Mouse (Mus musculus) MEL (cell line): Measurements from ENCODE around the gene Flad1. TPM values are rescaled to one million over a fixed set of nuclear protein-coding genes. Genes with fewer than 3 reads are reported as not detected.
A peak's percentile ranks its signal among the peaks of the same experiment; 100 is the strongest.

Experiments
- DNase-seq: peaks from one replicate; pipeline ENCODE4 v3.0.0; 2011; ENCODE audit warnings: low read depth, low spot score
- H3K27ac ChIP-seq: 2 replicates; pipeline ENCODE4 v1.5.1; 2012; ENCODE audit warnings: low read depth, mild to moderate bottlenecking, control low read depth, low read length, moderate library complexity; ENCODE audit not compliant: control insufficient read depth
- H3K27me3 ChIP-seq, 2 experiments: fragments of 150-350 bp in 1 of 2; sonication (generic) in 1 of 2; 2 replicates each; pipeline ENCODE4 v1.6.1; 2012; ENCODE audit warnings: low read length in 2 of 2, mild to moderate bottlenecking in 2 of 2, improper control_type of control experiment in 1 of 2, moderate library complexity in 1 of 2; ENCODE audit not compliant: insufficient read depth in 2 of 2, control insufficient read depth in 1 of 2
- H3K36me3 ChIP-seq, 2 experiments: 2 replicates each; pipeline ENCODE4 v1.6.1; 2012 to 2014; ENCODE audit warnings: low read length in 2 of 2, improper control_type of control experiment in 1 of 2, inconsistent platforms in 1 of 2, mild to moderate bottlenecking in 1 of 2; ENCODE audit not compliant: insufficient read depth in 2 of 2, control insufficient read depth in 1 of 2
- H3K4me1 ChIP-seq, 2 experiments: fragments of 150-350 bp in 1 of 2; sonication (generic) in 1 of 2; 2 replicates each; pipeline ENCODE4 v1.6.1; 2012; ENCODE audit warnings: low read length in 2 of 2, improper control_type of control experiment in 1 of 2, mild to moderate bottlenecking in 1 of 2; ENCODE audit not compliant: insufficient read depth in 2 of 2, control insufficient read depth in 1 of 2
- H3K4me3 ChIP-seq, 2 experiments: fragments of 150-350 bp in 1 of 2; sonication (generic) in 1 of 2; 2 replicates each; pipeline ENCODE4 v1.5.1; 2012; ENCODE audit warnings: low read depth in 2 of 2, low read length in 2 of 2, mild to moderate bottlenecking in 2 of 2, moderate library complexity in 2 of 2, control low read depth in 1 of 2, improper control_type of control experiment in 1 of 2; ENCODE audit not compliant: control insufficient read depth in 1 of 2, insufficient read depth in 1 of 2
- H3K79me2 ChIP-seq: 2 replicates; pipeline ENCODE4 v1.6.1; 2012; ENCODE audit warnings: mild to moderate bottlenecking, low read length, moderate library complexity; ENCODE audit not compliant: control insufficient read depth, poor library complexity, insufficient read depth
- H3K9ac ChIP-seq: 2 replicates; pipeline ENCODE4 v1.6.1; 2012; ENCODE audit warnings: low read depth, mild to moderate bottlenecking, control low read depth, low read length, moderate library complexity; ENCODE audit not compliant: control insufficient read depth, poor library complexity, severe bottlenecking
- H3K9me3 ChIP-seq: fragments of 150-350 bp; sonication (generic); replicated peaks from 2 replicates; pipeline ENCODE4 v1.6.1; 2012; ENCODE audit warnings: mild to moderate bottlenecking, low read length, improper control_type of control experiment, moderate library complexity; ENCODE audit not compliant: insufficient read depth
- BHLHE40 ChIP-seq: IDR thresholded peaks from 2 replicates; pipeline ENCODE4 v1.6.1; 2012; ENCODE audit warnings: low read depth, mild to moderate bottlenecking, inconsistent platforms, low read length, improper control_type of control experiment, borderline replicate concordance
- CHD1 ChIP-seq: IDR thresholded peaks from 2 replicates; pipeline ENCODE4 v1.6.1; 2012; ENCODE audit warnings: low read depth, mild to moderate bottlenecking, inconsistent platforms, low read length, improper control_type of control experiment
- CTCF ChIP-seq, 3 experiments: IDR thresholded peaks in 2 of 3; conservative IDR thresholded peaks in 1 of 3; 2 replicates each; pipeline ENCODE4 v1.5.1; 2011 to 2012; ENCODE audit warnings: low read length in 3 of 3, low read depth in 2 of 3, mild to moderate bottlenecking in 2 of 3, improper control_type of control experiment in 1 of 3, inconsistent platforms in 1 of 3, mixed read lengths in 1 of 3, moderate library complexity in 1 of 3; ENCODE audit not compliant: control insufficient read depth in 1 of 3, insufficient read depth in 1 of 3, poor library complexity in 1 of 3, severe bottlenecking in 1 of 3
- EP300 ChIP-seq, 2 experiments: IDR thresholded peaks; 2 replicates each; pipeline ENCODE4 v1.6.1; 2011; ENCODE audit warnings: improper control_type of control experiment in 2 of 2, low read length in 2 of 2, low read depth in 1 of 2, mild to moderate bottlenecking in 1 of 2
- ETS1 ChIP-seq: IDR thresholded peaks from 2 replicates; pipeline ENCODE4 v1.6.1; 2012; ENCODE audit warnings: low read depth, mild to moderate bottlenecking, inconsistent platforms, low read length, improper control_type of control experiment, moderate library complexity
- GABPA ChIP-seq: IDR thresholded peaks from 2 replicates; pipeline ENCODE4 v1.6.1; 2012; ENCODE audit warnings: low read depth, mild to moderate bottlenecking, inconsistent platforms, low read length, improper control_type of control experiment, moderate library complexity
- GATA1 ChIP-seq: IDR thresholded peaks from 2 replicates; pipeline ENCODE4 v1.6.1; 2011; ENCODE audit warnings: low read depth, low read length, improper control_type of control experiment
- HCFC1 ChIP-seq: IDR thresholded peaks from 2 replicates; pipeline ENCODE4 v1.6.1; 2012; ENCODE audit warnings: low read depth, mild to moderate bottlenecking, inconsistent platforms, low read length, improper control_type of control experiment, moderate library complexity
- JUND ChIP-seq: IDR thresholded peaks from 2 replicates; pipeline ENCODE4 v1.6.1; 2011; ENCODE audit warnings: low read depth, mild to moderate bottlenecking, improper control_type of control experiment, low read length
- KAT2A ChIP-seq: conservative IDR thresholded peaks from 2 replicates; pipeline ENCODE4 v1.6.1; 2012; ENCODE audit warnings: low read depth, low read length, improper control_type of control experiment, inconsistent platforms
- MAFK ChIP-seq: IDR thresholded peaks from 2 replicates; pipeline ENCODE4 v1.6.1; 2011; ENCODE audit warnings: low read depth, mild to moderate bottlenecking, low read length, improper control_type of control experiment, borderline replicate concordance
- MAX ChIP-seq: IDR thresholded peaks from 2 replicates; pipeline ENCODE4 v1.6.1; 2011; ENCODE audit warnings: low read length, improper control_type of control experiment
- MAZ ChIP-seq: IDR thresholded peaks from 2 replicates; pipeline ENCODE4 v1.6.1; 2012; ENCODE audit warnings: low read depth, mild to moderate bottlenecking, inconsistent platforms, low read length, improper control_type of control experiment
- MEF2A ChIP-seq: IDR thresholded peaks from 2 replicates; pipeline ENCODE4 v1.6.1; 2014; ENCODE audit warnings: low read depth, mild to moderate bottlenecking, inconsistent platforms, low read length, improper control_type of control experiment; ENCODE audit not compliant: poor library complexity, insufficient replicate concordance, severe bottlenecking; ENCODE audit errors: extremely low read depth
- MYB ChIP-seq: IDR thresholded peaks from 2 replicates; pipeline ENCODE4 v1.6.1; 2011; ENCODE audit warnings: mild to moderate bottlenecking, low read depth, low read length, improper control_type of control experiment
- MYC ChIP-seq: IDR thresholded peaks from 2 replicates; pipeline ENCODE4 v1.6.1; 2011; ENCODE audit warnings: low read depth, mild to moderate bottlenecking, low read length, improper control_type of control experiment, moderate library complexity
- NELFE ChIP-seq: IDR thresholded peaks from 2 replicates; pipeline ENCODE4 v1.6.1; 2011; ENCODE audit warnings: low read depth, low read length, improper control_type of control experiment
- NRF1 ChIP-seq: IDR thresholded peaks from 2 replicates; pipeline ENCODE4 v1.6.1; 2014; ENCODE audit warnings: low read depth, mild to moderate bottlenecking, inconsistent platforms, low read length, improper control_type of control experiment, moderate library complexity; ENCODE audit not compliant: poor library complexity, insufficient read depth, severe bottlenecking
- POLR2A ChIP-seq, 2 experiments: IDR thresholded peaks; 2 replicates each; pipeline ENCODE4 v1.6.1; 2011 to 2012; ENCODE audit warnings: low read length in 2 of 2, mild to moderate bottlenecking in 2 of 2, control low read depth in 1 of 2, improper control_type of control experiment in 1 of 2, low read depth in 1 of 2, moderate library complexity in 1 of 2; ENCODE audit not compliant: control insufficient read depth in 1 of 2, insufficient read depth in 1 of 2, poor library complexity in 1 of 2
- POLR2AphosphoS2 ChIP-seq: IDR thresholded peaks from 2 replicates; pipeline ENCODE4 v1.6.1; 2011; ENCODE audit warnings: low read length, improper control_type of control experiment
- POLR2AphosphoS5 ChIP-seq: IDR thresholded peaks from 2 replicates; pipeline ENCODE4 v1.6.1; 2012; ENCODE audit warnings: low read depth, borderline replicate concordance, mild to moderate bottlenecking, inconsistent platforms, low read length, moderate library complexity, mixed read lengths
- RAD21 ChIP-seq: IDR thresholded peaks from 2 replicates; pipeline ENCODE4 v1.6.1; 2011; ENCODE audit warnings: mild to moderate bottlenecking, low read depth, low read length, improper control_type of control experiment
- RCOR1 ChIP-seq: IDR thresholded peaks from 2 replicates; pipeline ENCODE4 v1.6.1; 2012; ENCODE audit warnings: low read depth, mild to moderate bottlenecking, inconsistent platforms, low read length, improper control_type of control experiment
- SIN3A ChIP-seq: IDR thresholded peaks from 2 replicates; pipeline ENCODE4 v1.6.1; 2012; ENCODE audit warnings: low read length, improper control_type of control experiment, inconsistent platforms
- SMC3 ChIP-seq: IDR thresholded peaks from 2 replicates; pipeline ENCODE4 v1.6.1; 2011; ENCODE audit warnings: low read depth, low read length, improper control_type of control experiment
- TAL1 ChIP-seq: IDR thresholded peaks from 2 replicates; pipeline ENCODE4 v1.6.1; 2012; ENCODE audit warnings: mild to moderate bottlenecking, inconsistent platforms, low read length, moderate library complexity, mixed read lengths
- TBP ChIP-seq: IDR thresholded peaks from 2 replicates; pipeline ENCODE4 v1.8.0; 2011; ENCODE audit warnings: low read depth, low read length, improper control_type of control experiment
- TCF12 ChIP-seq: IDR thresholded peaks from 2 replicates; pipeline ENCODE4 v1.6.1; 2014; ENCODE audit warnings: low read depth, mild to moderate bottlenecking, inconsistent platforms, low read length, improper control_type of control experiment, moderate library complexity
- UBTF ChIP-seq: IDR thresholded peaks from 2 replicates; pipeline ENCODE4 v1.6.1; 2012; ENCODE audit warnings: low read depth, mild to moderate bottlenecking, inconsistent platforms, low read length, improper control_type of control experiment, moderate library complexity, borderline replicate concordance; ENCODE audit not compliant: insufficient read depth
- USF1 ChIP-seq: IDR thresholded peaks from 2 replicates; pipeline ENCODE4 v1.6.1; 2014; ENCODE audit warnings: low read depth, mild to moderate bottlenecking, inconsistent platforms, low read length, improper control_type of control experiment, moderate library complexity
- ZC3H11A ChIP-seq: IDR thresholded peaks from 2 replicates; pipeline ENCODE4 v1.6.1; 2012; ENCODE audit warnings: low read depth, mild to moderate bottlenecking, inconsistent platforms, low read length, improper control_type of control experiment
- ZKSCAN1 ChIP-seq: IDR thresholded peaks from 2 replicates; pipeline ENCODE4 v1.6.1; 2012; ENCODE audit warnings: low read depth, mild to moderate bottlenecking, inconsistent platforms, low read length, improper control_type of control experiment, moderate library complexity
- ZMIZ1 ChIP-seq: IDR thresholded peaks from 2 replicates; pipeline ENCODE4 v1.6.1; 2012; ENCODE audit warnings: low read depth, mild to moderate bottlenecking, inconsistent platforms, low read length, improper control_type of control experiment, moderate library complexity
- ZNF384 ChIP-seq: IDR thresholded peaks from 2 replicates; pipeline ENCODE4 v1.6.1; 2012; ENCODE audit warnings: low read depth, mild to moderate bottlenecking, inconsistent platforms, low read length, improper control_type of control experiment
- polyA plus RNA-seq, 2 experiments: library from polyadenylated mRNA; stranded (reverse) in 1 of 2; unstranded in 1 of 2; fragments of >175 nt in 1 of 2; fragments of >200 nt in 1 of 2; gene quantifications; 2 replicates each; pipeline versions ENCODE4 v1.2.1 to v1.2.4; 2012; ENCODE audit warnings: low replicate concordance in 2 of 2, low read depth in 1 of 2; ENCODE audit not compliant: insufficient read length in 2 of 2, insufficient read depth in 1 of 2, missing spikeins in 1 of 2
- total RNA-seq: library from RNA; depleted of rRNA; stranded (reverse); fragments of 300-350 nt; gene quantifications from 2 replicates; pipeline ENCODE4 v1.2.3, GENCODE M21; 2012

The Flad1 gene
- total and polyA plus RNA-seq, 3 experiments = 42.9 to 54.2 TPM; not detected in 1

DNA sequence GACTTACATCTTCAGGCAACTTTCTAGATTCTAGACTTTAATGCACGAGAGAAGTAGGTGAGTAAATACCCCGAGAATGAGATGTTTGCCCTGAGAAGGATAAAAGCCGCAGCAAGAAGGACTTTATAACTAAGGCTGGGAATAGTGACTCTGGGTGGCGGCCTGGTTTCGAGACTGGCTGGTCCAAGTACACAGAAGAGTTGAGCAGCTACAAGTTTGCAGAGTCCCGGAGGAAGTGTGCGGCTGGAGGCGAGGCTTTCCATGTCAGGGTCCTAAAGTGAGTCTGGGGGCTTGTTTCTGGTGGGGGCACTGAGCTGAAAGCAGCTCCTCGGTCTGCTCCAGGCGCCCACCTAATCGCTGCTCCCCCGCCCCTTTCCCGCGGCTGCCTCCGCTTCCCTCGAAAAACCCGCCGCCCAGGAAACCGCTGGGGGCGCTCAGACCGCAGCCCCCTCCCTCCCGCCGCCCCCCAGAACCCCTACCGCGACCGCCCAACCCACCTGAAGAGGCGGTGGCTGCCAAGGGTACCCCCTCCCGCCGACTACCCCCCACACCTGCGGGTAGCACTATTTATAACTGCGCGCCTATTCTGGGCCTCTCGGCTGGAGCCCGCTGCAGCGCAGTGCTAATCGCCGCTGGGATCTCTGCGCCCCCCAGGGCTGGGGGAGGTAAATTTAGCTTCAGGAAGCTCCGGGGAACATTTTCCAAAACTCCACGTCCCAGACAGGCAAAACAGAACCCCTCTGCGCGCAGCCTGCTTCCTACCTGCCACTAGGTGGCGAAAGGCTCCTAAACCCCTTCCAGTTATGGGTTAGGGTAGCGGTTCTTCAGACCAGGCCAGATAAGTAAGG lies 15.6 kb downstream of the Flad1 start:
- peaks cover 16% of the 10 kb centered on the region for H3K79me2 ChIP-seq
- H3K27ac ChIP-seq = peak overlapping the region; percentile 75
- H3K9me3 ChIP-seq = no peaks in the 10 kb centered on the region
- no peaks in the 10 kb centered on the region for H3K27me3 ChIP-seq
- H3K36me3 ChIP-seq = peaks cover 2 to 6% of the 10 kb centered on the region in 2 experiments; a peak in 3 of 4 replicates
- H3K4me3 ChIP-seq = peak overlapping the region; percentile 75 to 78
- H3K4me1 ChIP-seq = peaks cover 7 to 13% of the 10 kb centered on the region in 2 experiments
- DNase-seq = peak; percentile 91
- H3K9ac ChIP-seq = peak overlapping the region; percentile 73
- peak; percentile 90 to 91; a peak in 3 of 4 replicates for TF ChIP-seq POLR2A (IDR thresholded peaks at IDR 0.05; ENCODE audit: control insufficient read depth in 1 of 2, insufficient read depth in 1 of 2, low read depth in 1 of 2, low read length in 2 of 2, poor library complexity in 1 of 2)
- no peak for TF ChIP-seq MYB
- TF ChIP-seq ZKSCAN1 = 0 out of 2 replicates have a peak, but pooled peaks have one; percentile 21
- no peak for TF ChIP-seq UBTF
- peak; percentile 47 for TF ChIP-seq RAD21
- TF ChIP-seq TBP = peak; percentile 98
- TF ChIP-seq BHLHE40 = no peak
- TF ChIP-seq HCFC1 = peak; percentile 64
- TF ChIP-seq USF1 = 0 out of 2 replicates have a peak, but pooled peaks have one; percentile 2
- TF ChIP-seq NELFE = peak; percentile 58
- TF ChIP-seq MYC = 0 out of 2 replicates have a peak, but pooled peaks have one; percentile 24
- no peak for TF ChIP-seq ZC3H11A
- peak; percentile 37 for TF ChIP-seq SIN3A
- TF ChIP-seq GABPA = no peak
- no peak for TF ChIP-seq JUND
- TF ChIP-seq ETS1 = peak; percentile 74
- TF ChIP-seq MAZ = peak; percentile 56
- TF ChIP-seq RCOR1 = no peak
- TF ChIP-seq CTCF (IDR thresholded peaks at IDR 0.05 in 2 of 3, conservative IDR thresholded peaks at IDR 0.05 in 1 of 3; ENCODE audit: control insufficient read depth in 1 of 3, insufficient read depth in 1 of 3, low read depth in 2 of 3, low read length in 3 of 3, poor library complexity in 1 of 3, severe bottlenecking in 1 of 3) = peak; percentile 91 to 97 (median 96)
- TF ChIP-seq MAX = no peak; the same call in 1 of the 2 replicates
- peak; percentile 74 for TF ChIP-seq SMC3
- peak; percentile 99 for TF ChIP-seq ZMIZ1
- TF ChIP-seq MAFK = 0 out of 2 replicates have a peak, but pooled peaks have one; percentile 45
- no peak; the same call in 1 of the 2 replicates for TF ChIP-seq KAT2A
- no peak for TF ChIP-seq TAL1
- peak; percentile 17; the same call in 1 of the 2 replicates for TF ChIP-seq TCF12
- TF ChIP-seq CHD1 = no peak
- no peak for TF ChIP-seq NRF1
- TF ChIP-seq POLR2AphosphoS5 = no peak
- no peak; a peak in 1 of 4 replicates for TF ChIP-seq EP300 (IDR thresholded peaks at IDR 0.05; ENCODE audit: low read depth in 1 of 2, low read length in 2 of 2)
- no peak for TF ChIP-seq ZNF384
- TF ChIP-seq POLR2AphosphoS2 = peak; percentile 84; the same call in 1 of the 2 replicates
- TF ChIP-seq GATA1 = 0 out of 2 replicates have a peak, but pooled peaks have one; percentile 41
- TF ChIP-seq MEF2A = peak; percentile 82
